Mouse (Mus musculus) v-Abl transformed pro-B cells (cell line): ENCODE measurements around the gene Rsrc1.
"Not testable (repeated sequence)": the region's sequence is repeated elsewhere in the genome, so short reads cannot be mapped to it uniquely, and the experiment has no call there.

Experiments
- in situ Hi-C, 2 experiments: fragments of 400-800 bp; cut with MboI; formaldehyde crosslinking; loops; one replicate each; pipeline ENCODE4 v1.15.1; 2025; ENCODE audit not compliant: unreplicated experiment in 2 of 2

The Rsrc1 gene

GRCm38 (mm10) chr3:66982181-66982911 lies 1.2 kb downstream of the Rsrc1 start:
- in situ Hi-C loops: loop anchor here (5.0 to 25.0 kb wide), 10 partner anchors 360 to 1705 kb away; partner anchors contain the start of genes Ccnl1 (in 2 of the 2), Il12a (in 1 of the 2), Ssr3 (in 1 of the 2) and Tiparp (in 1 of the 2)

DNA sequence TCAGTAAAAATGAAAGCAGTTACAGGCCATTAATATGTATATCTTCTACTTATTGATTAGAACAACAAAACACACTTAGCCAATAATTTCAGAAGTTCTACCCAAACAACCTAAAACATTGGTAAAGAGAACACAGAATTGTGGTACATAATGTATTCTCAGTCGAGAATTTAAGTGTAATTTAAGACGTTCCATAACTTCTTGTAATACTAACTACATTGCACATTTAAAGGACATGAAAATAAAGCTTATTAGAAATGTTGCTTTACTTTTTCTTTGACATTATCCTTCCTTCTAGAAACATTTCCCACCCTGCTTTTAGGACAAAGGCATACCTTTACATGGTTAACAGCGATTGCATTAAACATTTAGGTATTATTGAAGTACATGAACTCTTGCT lies 2.3 kb downstream of the Rsrc1 start:
- in situ Hi-C loops: loop anchor here (5.0 to 25.0 kb wide), 10 partner anchors 359 to 1704 kb away; partner anchors contain the start of genes Ccnl1 (in 2 of the 2), Il12a (in 1 of the 2), Ssr3 (in 1 of the 2) and Tiparp (in 1 of the 2)

DNA sequence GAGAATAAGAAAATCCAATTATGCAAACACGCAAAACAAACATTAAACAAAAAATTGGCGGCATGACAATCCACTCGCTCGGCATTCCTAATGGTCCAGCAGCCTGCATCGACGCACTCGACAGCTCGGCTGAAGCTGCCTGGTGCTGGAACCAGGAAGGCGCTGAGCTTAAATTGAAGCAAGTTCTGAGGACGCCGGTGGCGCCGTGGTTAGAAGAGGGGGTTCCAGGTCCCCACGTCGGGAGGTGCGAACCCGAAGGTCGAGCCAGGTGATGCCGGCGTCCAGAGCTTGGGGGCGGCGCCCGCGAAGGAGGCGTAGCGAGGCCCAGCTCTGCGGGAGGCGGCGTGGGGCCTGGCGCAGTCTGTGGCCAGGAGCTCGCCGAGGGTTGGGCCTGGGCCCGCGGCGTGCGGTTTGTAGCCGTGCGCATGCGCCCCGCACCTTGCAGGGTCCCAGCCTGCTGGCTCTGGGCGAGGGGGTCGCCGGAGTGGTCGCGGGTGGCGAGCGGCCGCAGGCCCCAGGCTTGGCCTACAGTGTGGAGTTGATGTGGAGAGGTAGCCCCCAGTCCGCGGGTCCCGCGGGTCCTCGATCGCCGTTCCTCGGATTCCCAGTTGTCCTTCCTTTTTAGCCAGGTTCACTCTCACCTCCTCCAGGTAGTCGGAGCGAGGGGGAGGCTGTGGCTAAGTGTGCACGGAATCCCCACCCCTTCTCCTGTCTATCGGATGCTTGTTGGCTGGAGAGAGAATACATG lies 4.5 kb downstream of the Rsrc1 start:
- in situ Hi-C loops: loop anchor here (10.0 to 25.0 kb wide), 9 partner anchors 359 to 1702 kb away; partner anchors contain the start of genes Ccnl1 (in 2 of the 2), Il12a (in 1 of the 2), Ssr3 (in 1 of the 2) and Tiparp (in 1 of the 2)

GRCm38 (mm10) chr3:66986287-66986560 lies 5.0 kb downstream of the Rsrc1 start:
- in situ Hi-C loops: loop anchor here (10.0 to 25.0 kb wide), 9 partner anchors 359 to 1701 kb away; partner anchors contain the start of genes Ccnl1 (in 2 of the 2), Il12a (in 1 of the 2), Ssr3 (in 1 of the 2) and Tiparp (in 1 of the 2)

GRCm38 (mm10) chr3:66996820-66997219 lies 15.6 kb downstream of the Rsrc1 start:
- in situ Hi-C loops: loop anchor here (25.0 kb wide), 6 partner anchors 490 to 1690 kb away; partner anchors contain the start of genes Ccnl1 (in 1 of the 2), Il12a (in 1 of the 2), Ssr3 (in 1 of the 2) and Tiparp (in 1 of the 2)

GRCm38 (mm10) chr3:67036387-67037062 lies 55.3 kb downstream of the Rsrc1 start:
- in situ Hi-C loops: no loop called here

DNA sequence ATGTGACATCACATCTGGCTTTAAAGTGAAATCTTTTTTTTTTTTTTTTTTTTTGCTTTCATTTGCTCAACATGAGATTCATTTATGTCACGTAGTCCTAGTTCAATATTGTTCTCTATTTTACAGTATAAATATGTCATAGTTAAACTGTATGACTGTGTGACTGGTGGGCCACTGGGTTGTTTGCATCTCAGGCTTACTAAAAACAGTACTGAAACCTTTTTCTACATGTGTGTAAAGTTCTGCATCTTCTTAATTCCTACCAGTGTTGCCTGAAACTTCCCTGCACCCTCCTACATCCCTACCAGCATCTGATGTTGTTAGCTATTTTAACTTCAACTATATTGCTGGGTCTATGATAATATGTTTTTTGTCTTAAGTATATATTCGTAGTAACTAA lies 78.6 kb downstream of the Rsrc1 start:
- in situ Hi-C loops: no loop called here

DNA sequence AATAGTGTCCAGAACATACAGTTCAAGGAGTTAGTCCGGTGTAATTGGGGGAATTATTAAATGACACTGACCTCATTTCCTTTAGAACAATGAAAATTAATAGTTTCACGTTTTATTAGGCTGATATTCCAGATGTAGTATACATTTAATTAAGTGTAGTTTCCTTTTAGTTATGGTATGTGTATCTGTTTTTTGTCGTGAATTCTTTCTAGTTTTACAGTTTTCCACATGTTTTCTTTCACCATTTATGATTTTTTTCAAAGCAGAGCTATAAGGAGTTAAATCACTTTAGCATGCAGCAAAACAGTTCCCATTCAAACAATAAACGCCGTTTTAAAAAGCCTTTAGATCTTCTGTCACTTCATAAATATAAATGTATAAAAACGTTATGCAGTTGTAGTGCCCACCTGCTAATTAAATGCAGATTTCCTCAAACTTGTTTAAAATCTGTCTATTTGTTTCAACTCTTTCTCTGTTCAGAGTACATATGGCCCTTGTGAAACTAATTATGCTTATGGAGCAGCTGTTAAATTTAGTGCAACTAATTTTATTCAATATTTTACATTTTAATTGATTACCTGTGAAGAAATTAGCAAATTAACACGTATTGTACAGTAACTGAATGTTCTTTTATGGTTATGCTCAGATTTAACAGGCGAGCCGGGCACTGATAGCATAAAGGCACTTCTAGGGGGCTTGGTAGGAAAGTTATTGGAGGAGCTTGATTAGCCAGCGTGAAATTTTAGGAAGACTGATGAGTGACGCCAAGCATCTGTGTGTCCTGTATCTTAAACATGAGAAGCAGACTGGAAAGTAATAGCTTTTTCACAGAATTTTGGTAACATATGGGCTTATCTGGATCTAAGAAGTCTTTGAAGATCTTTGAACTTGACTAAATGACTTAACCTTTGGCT lies 89.6 kb downstream of the Rsrc1 start:
- in situ Hi-C loops: no loop called here

GRCm38 (mm10) chr3:67073653-67074052 lies 92.5 kb downstream of the Rsrc1 start:
- in situ Hi-C loops: not testable (repeated sequence)

DNA sequence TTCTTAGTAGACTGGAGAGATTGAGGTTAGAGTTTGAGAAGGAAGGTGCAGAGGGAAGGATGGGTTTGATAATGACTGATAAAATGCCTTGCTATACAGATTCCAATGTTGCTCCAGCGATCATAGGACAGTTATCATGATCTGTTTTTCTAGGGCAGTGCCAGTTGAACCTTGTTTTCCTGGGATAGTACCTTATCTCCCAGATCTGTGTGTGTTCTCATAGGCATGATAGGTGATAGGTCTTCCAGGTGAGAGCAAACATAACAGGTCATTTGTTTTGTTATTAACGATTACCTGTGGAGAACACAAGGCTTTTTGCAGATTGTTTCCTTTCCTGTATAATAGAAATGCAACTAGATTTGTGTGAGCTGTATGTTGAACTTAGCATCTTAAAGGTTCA lies 94.3 kb downstream of the Rsrc1 start:
- in situ Hi-C loops: no loop called here

DNA sequence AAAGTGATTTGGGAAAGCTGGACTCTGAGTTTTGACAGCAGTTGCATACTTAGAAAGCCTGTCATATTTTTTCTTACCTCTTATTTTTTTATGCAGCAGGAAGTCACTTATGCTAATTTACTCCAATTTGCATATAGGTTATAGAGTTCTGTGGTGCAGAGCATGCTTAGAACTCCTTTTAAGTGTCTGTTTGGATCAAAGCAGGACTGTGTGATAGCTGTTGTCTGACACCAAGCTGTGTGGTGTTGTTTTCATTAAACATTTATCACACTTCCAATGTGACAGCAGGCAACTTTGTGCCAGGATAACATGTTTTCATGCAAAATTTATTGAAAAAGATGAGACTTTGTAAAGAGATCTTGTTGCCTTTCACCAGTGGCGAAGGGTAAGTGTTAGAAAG lies 103.6 kb downstream of the Rsrc1 start:
- in situ Hi-C loops: no loop called here

DNA sequence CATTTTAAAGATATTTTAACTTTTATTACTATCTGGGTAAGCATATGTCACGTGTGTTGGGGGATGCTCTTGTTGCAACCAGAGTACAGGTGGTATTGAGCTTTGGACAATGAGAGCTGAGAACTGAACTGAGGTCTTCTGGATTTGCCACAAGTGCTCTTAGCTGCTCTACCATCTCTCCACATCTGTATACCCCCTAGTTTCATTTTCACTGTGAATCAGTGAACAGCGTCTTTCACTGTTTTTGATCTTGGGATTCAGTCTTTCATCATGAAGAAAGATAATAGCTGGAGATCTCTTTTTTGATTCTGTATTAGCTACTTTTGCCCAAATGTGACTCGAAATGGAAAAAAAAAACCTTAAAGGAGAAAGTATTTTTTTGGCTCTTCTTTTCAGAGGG lies 127.2 kb downstream of the Rsrc1 start:
- in situ Hi-C loops: no loop called here

DNA sequence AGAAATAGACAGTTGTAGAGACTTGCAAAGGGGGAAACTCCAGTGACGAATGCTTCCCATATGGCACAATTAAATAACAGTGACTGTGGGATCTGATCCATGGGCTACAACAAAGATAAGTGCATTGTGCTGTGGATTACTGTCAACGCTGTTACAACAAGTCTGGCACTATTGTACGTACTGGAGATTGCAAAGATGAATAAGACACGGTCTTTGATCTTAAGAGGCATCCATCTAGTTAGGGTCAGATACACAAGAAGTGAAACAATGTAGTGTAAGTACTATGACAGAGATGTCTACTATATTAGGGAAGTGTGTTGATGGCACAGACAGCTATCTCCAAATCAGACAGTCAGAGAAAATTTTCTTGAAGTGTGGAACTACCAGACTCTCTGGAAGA lies 135.1 kb downstream of the Rsrc1 start:
- in situ Hi-C loops: no loop called here

DNA sequence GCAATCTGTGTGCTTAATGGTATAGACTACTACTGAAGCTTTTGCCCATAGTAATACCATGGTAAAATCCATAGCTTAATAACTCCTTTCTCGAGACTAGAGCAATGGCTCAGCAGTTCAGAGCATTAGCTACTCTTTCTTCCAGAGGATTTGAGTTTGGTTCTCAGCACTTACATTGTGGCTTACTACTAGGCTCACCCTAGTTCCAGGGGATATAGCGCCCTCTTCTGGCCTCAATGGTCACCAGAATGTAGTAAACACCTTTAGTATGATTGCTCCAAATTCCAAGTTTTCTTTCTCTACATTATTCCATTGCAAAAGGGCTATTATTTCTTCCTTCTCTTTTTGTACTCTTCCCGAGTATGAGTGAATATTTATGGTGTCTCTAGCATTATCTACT lies 151.3 kb downstream of the Rsrc1 start:
- in situ Hi-C loops: no loop called here

GRCm38 (mm10) chr3:67135749-67136375 lies 154.7 kb downstream of the Rsrc1 start:
- in situ Hi-C loops: no loop called here

DNA sequence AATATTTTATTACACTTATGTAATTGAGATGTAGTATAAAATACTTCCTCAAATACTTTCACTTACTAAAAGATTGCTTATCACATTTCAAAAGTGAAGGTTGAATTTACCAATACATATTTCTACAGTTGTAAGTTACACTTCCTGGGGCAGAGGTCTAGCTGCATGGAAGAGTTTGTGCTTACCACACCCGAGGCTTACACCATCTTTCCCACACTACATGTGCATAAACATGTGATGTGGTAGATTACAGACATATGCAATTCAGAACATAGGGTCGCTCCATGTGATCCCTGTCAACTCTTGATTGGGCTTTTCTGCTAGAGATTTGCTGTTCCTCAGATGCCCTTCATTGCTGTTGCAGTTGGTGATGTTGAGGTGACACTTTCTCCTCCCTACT lies 163.8 kb downstream of the Rsrc1 start:
- in situ Hi-C loops: no loop called here

GRCm38 (mm10) chr3:67146280-67146679 lies 165.1 kb downstream of the Rsrc1 start:
- in situ Hi-C loops: no loop called here

GRCm38 (mm10) chr3:67147246-67147645 lies 166.1 kb downstream of the Rsrc1 start:
- in situ Hi-C loops: no loop called here

DNA sequence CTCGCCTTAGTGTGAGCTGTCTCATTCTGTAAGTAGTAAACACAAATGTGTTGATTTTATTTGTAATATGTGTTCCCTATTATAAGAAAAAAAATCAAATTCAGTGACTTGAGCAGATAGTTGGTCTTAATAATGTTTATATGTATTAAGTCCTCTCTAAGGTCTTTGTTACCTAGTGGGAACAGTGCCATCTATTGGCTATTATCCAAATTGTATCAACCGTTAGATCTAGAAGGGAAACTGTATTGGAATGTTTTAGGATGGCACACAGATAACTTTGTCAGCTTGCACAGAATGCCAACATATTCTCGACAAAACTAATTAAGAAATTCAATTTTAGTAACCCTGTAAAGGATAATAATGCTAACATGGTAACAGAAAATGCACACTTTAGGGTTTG lies 216.0 kb downstream of the Rsrc1 start:
- in situ Hi-C loops: loop anchor here (5.0 to 10.0 kb wide), 3 partner anchors 145 to 865 kb away; no protein-coding TSS in a partner anchor
